Mouse (Mus musculus): Measurements from ENCODE around the gene Ttc7b. TPM values are rescaled to one million over a fixed set of nuclear protein-coding genes. Genes with fewer than 3 reads are reported as not detected.
A peak's percentile ranks its signal among the peaks of the same experiment; 100 is the strongest.

The Ttc7b gene
- polyA plus RNA-seq, 1 experiment from 2014 or later, result 4.0 TPM

DNA sequence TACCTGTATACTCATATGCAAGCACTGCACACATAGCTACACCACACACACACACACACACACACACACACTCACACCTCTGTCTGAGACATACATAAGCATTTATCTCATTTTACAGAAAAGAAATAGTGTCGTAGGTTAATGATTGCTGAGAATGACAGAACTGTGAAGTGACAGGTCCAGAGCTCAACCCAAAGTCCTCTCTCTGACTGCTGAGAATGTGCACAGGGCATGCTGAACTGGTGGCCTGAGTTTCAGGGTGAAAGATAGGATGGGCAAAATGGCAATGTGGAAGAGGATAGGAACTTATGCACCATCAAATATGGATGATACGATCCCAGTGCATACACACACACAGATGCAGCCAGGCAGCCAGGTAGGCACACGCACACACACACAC lies 120.5 kb downstream of the Ttc7b start:
- Histone ChIP-seq H3K36me3 (peaks cover 3% of the 10 kb centered on the region; the same call in 1 of the 2 replicates), H3K27me3 (replicated peaks) (no peaks in the 10 kb centered on the region), H3K4me3 (replicated peaks) (no peak overlapping the region), H3K4me2 (replicated peaks) (no peak overlapping the region), H3K9ac (no peak overlapping the region), H3K4me1 (replicated peaks) (peaks cover 14% of the 10 kb centered on the region), H3K27ac (no peak overlapping the region), H3K9me3 (no peaks in the 10 kb centered on the region)
- ATAC-seq, result peak; percentile 77
- 78% methylated on average over 3 of the region's 3 CpGs for WGBS

GRCm38 (mm10) chr12:100399126-100399727 lies 121.4 kb downstream of the Ttc7b start:
- H3K36me3 ChIP-seq, result peaks cover 3% of the 10 kb centered on the region; the same call in 1 of the 2 replicates
- H3K27me3 ChIP-seq (replicated peaks), result no peaks in the 10 kb centered on the region
- 69% methylated on average over 5 of the region's 5 CpGs for WGBS
- no peak overlapping the region for H3K9ac ChIP-seq
- no peaks in the 10 kb centered on the region for H3K9me3 ChIP-seq
- H3K4me2 ChIP-seq (replicated peaks), result no peak overlapping the region
- H3K4me1 ChIP-seq (replicated peaks), result peaks cover 14% of the 10 kb centered on the region
- no peak overlapping the region for H3K27ac ChIP-seq
- H3K4me3 ChIP-seq (replicated peaks), result no peak overlapping the region
- no peak for ATAC-seq

GRCm38 (mm10) chr12:100398268-100398943 lies 122.2 kb downstream of the Ttc7b start:
- Histone ChIP-seq H3K27ac (no peak overlapping the region), H3K4me1 (replicated peaks) (peaks cover 14% of the 10 kb centered on the region), H3K9me3 (no peaks in the 10 kb centered on the region), H3K4me3 (replicated peaks) (no peak overlapping the region), H3K4me2 (replicated peaks) (no peak overlapping the region), H3K27me3 (replicated peaks) (no peaks in the 10 kb centered on the region), H3K36me3 (peaks cover 3% of the 10 kb centered on the region; the same call in 1 of the 2 replicates), H3K9ac (no peak overlapping the region)
- 62% methylated on average over 8 of the region's 8 CpGs for WGBS
- ATAC-seq, result no peak

DNA sequence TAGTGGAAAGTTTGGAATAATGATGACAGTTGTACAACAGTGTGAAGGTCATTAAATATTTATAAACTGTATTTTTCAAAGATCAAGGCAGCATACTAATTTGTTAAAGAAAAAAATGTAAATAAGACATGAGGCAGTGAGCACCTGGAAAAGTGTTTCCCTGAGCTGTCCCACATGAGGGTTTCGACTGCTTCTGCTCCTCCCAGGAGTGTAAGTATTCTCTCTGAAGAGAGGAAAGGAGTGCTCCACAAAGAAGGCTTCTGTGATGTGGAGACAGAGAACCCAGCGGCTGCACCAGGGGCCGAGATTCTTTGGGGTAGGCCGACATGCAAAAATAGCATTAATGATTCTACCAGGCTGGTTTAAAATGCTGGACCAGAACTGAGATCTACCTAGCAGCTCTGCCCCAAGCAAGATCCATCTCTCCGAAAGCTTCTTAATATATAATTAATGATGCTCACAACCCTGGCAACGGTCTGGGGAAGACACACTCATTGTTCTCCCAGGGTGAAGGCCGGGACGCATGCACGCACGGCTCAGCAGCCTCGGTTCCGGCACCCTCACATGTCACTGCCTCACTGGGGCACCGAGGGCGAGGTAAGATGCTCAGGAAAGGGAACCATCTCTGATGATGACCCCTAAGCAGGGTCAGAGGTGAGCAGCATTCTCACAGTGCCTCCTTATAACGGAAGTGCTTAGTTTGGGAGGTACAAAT lies 123.0 kb downstream of the Ttc7b start:
- Histone ChIP-seq H3K27ac (no peak overlapping the region), H3K4me2 (replicated peaks) (no peak overlapping the region), H3K36me3 (peaks cover 3% of the 10 kb centered on the region; the same call in 1 of the 2 replicates), H3K9me3 (no peaks in the 10 kb centered on the region), H3K27me3 (replicated peaks) (no peaks in the 10 kb centered on the region), H3K9ac (no peak overlapping the region), H3K4me1 (replicated peaks) (peaks cover 14% of the 10 kb centered on the region), H3K4me3 (replicated peaks) (no peak overlapping the region)
- WGBS, result 85% methylated on average over 15 of the region's 15 CpGs
- ATAC-seq, result no peak

GRCm38 (mm10) chr12:100396806-100397205 lies 123.8 kb downstream of the Ttc7b start:
- no peak overlapping the region for H3K4me2 ChIP-seq (replicated peaks)
- H3K9me3 ChIP-seq, result no peaks in the 10 kb centered on the region
- H3K4me3 ChIP-seq (replicated peaks), result no peak overlapping the region
- peaks cover 14% of the 10 kb centered on the region for H3K4me1 ChIP-seq (replicated peaks)
- H3K36me3 ChIP-seq, result peaks cover 10% of the 10 kb centered on the region; the same call in 1 of the 2 replicates
- H3K27me3 ChIP-seq (replicated peaks), result no peaks in the 10 kb centered on the region
- 89% methylated on average over 2 of the region's 2 CpGs for WGBS
- no peak overlapping the region for H3K9ac ChIP-seq
- ATAC-seq, result no peak
- no peak overlapping the region for H3K27ac ChIP-seq

DNA sequence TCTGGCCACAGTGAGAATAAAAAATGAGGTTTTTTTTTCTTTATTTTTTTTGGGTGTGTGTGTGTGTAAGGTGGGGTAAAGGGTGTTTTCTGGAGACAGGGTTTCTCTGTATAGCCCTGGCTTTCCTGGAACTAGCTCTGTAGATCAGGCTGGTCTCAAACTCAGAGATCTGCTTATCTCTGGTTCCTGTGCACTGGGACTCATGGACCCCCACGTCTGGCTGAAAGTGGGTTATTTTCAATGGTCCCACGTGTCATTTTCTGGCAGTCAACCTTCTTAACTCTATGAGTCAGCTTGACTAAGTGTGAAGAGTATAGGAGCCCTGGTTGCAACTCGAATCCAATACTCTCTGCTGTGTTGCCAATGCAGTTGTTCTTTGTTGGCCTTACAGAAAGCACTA lies 127.1 kb downstream of the Ttc7b start:
- no peak overlapping the region for H3K4me2 ChIP-seq (replicated peaks)
- no peaks in the 10 kb centered on the region for H3K27me3 ChIP-seq (replicated peaks)
- peaks cover 9% of the 10 kb centered on the region; the same call in 1 of the 2 replicates for H3K36me3 ChIP-seq
- 85% methylated on average over 3 of the region's 3 CpGs for WGBS
- no peaks in the 10 kb centered on the region for H3K9me3 ChIP-seq
- no peak overlapping the region for H3K4me3 ChIP-seq (replicated peaks)
- H3K9ac ChIP-seq, result no peak overlapping the region
- no peak for ATAC-seq
- H3K4me1 ChIP-seq (replicated peaks), result 0 out of 2 replicates have a peak, but pooled peaks cover under 1% of the 10 kb centered on the region
- H3K27ac ChIP-seq, result no peak overlapping the region

GRCm38 (mm10) chr12:100393109-100393508 lies 127.5 kb downstream of the Ttc7b start:
- Histone ChIP-seq H3K4me2 (replicated peaks) (no peak overlapping the region), H3K9ac (no peak overlapping the region), H3K27me3 (replicated peaks) (no peaks in the 10 kb centered on the region), H3K9me3 (no peaks in the 10 kb centered on the region), H3K4me3 (replicated peaks) (no peak overlapping the region), H3K27ac (no peak overlapping the region), H3K4me1 (replicated peaks) (no peaks in the 10 kb centered on the region), H3K36me3 (peaks cover 9% of the 10 kb centered on the region; the same call in 1 of the 2 replicates)
- no peak for ATAC-seq
- WGBS, result 83% methylated on average over 3 of the region's 3 CpGs

DNA sequence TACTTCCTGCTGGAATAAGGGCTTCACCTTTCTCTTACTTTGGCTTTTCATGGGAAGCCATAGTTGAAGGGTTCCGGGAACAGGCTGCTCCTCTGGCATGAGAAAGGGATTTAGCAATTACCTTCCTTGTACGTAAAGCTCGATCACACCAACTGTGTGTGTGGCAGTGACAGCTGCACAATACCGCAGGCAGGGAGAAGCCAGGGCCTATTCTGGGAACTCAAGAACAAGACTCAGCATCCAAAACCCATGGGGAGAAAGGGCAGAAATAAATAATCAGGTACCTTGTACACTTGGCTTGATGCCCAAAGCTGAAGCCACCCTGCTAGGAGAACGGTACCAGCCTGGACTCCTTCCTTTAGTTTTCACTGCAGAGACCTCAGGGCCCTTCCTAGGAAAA lies 128.2 kb downstream of the Ttc7b start:
- Histone ChIP-seq H3K36me3 (peaks cover 9% of the 10 kb centered on the region; the same call in 1 of the 2 replicates), H3K4me3 (replicated peaks) (no peak overlapping the region), H3K9ac (no peak overlapping the region), H3K27me3 (replicated peaks) (no peaks in the 10 kb centered on the region), H3K27ac (no peak overlapping the region), H3K4me2 (replicated peaks) (no peak overlapping the region), H3K9me3 (no peaks in the 10 kb centered on the region), H3K4me1 (replicated peaks) (no peaks in the 10 kb centered on the region)
- 83% methylated on average over 5 of the region's 5 CpGs for WGBS
- no peak for ATAC-seq

GRCm38 (mm10) chr12:100391890-100392289 lies 128.7 kb downstream of the Ttc7b start:
- no peak overlapping the region for H3K9ac ChIP-seq
- no peak for ATAC-seq
- no peak overlapping the region for H3K27ac ChIP-seq
- no peaks in the 10 kb centered on the region for H3K27me3 ChIP-seq (replicated peaks)
- H3K36me3 ChIP-seq, result peaks cover 9% of the 10 kb centered on the region; the same call in 1 of the 2 replicates
- H3K4me3 ChIP-seq (replicated peaks), result no peak overlapping the region
- H3K4me2 ChIP-seq (replicated peaks), result no peak overlapping the region
- H3K9me3 ChIP-seq, result no peaks in the 10 kb centered on the region
- H3K4me1 ChIP-seq (replicated peaks), result no peaks in the 10 kb centered on the region
- WGBS, result 89% methylated on average over 9 of the region's 9 CpGs

DNA sequence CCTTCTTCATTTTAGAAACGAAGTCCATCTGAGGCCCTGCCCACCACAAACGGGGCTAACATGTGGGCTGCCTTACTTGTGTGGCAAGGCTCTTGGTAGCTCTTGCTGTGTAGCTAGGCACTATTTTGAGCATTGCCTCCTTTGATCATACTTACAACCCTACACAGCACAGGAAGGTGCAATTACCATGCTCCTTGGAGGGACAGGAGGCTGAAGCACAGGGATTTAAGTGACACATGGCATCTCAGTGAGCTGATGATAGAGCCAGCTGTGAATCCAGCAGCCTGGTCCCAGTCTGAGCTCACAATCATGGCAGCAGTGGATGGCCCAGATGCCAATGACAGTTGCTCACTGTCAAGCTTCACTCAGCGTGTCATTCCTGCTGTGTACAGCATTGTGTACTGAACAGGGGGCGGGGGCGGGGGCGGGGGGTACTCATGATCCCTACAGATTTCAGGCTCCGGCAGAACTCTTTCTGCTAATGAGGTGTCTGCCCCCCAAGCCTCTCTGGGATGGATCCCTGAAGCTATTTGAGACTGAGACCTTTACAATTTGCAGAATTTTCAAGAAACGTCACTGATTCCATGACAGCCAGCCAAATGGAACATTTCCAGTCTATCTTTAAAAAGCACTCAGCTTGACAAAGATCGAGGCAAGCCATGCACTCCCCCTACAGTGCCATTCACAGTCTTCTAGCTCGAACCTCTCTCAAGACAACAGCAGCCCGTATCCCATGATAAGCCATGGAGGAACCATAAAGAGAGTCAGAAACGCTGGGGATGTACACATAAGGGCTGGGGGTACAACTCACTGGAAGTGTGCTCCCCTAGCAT lies 130.5 kb downstream of the Ttc7b start:
- Histone ChIP-seq H3K4me1 (replicated peaks) (no peaks in the 10 kb centered on the region), H3K27me3 (replicated peaks) (no peaks in the 10 kb centered on the region), H3K4me2 (replicated peaks) (no peak overlapping the region), H3K27ac (no peak overlapping the region), H3K4me3 (replicated peaks) (no peak overlapping the region), H3K9me3 (no peaks in the 10 kb centered on the region), H3K36me3 (peaks cover 13% of the 10 kb centered on the region; the same call in 1 of the 2 replicates), H3K9ac (no peak overlapping the region)
- WGBS, result 88% methylated on average over 12 of the region's 12 CpGs
- no peak for ATAC-seq

DNA sequence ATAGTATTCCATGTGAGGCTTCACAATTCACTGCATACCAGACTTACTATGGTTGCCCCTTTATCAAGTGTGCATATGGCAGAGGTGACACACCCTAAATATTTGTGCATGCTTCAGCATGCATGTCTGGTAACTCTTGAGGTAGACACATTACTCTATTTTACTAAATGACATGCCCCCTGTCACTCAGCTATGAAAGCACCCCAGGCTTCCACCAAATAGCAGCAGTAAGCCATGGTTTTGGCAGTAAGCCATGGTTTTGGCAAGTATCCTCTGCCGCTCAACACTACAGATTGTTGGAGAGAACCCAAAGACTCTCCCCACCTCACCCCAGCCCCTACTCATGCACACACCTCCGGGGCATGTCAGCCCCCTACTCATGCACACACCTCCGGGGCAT lies 134.4 kb downstream of the Ttc7b start:
- Histone ChIP-seq H3K4me2 (replicated peaks) (no peak overlapping the region), H3K9me3 (no peaks in the 10 kb centered on the region), H3K4me3 (replicated peaks) (no peak overlapping the region), H3K27ac (no peak overlapping the region), H3K36me3 (peaks cover 11% of the 10 kb centered on the region; the same call in 1 of the 2 replicates), H3K27me3 (replicated peaks) (no peaks in the 10 kb centered on the region), H3K4me1 (replicated peaks) (no peaks in the 10 kb centered on the region), H3K9ac (no peak overlapping the region)
- 65% methylated on average over 3 of the region's 3 CpGs for WGBS
- no peak for ATAC-seq

GRCm38 (mm10) chr12:100382526-100382925 lies 138.1 kb downstream of the Ttc7b start:
- no peak overlapping the region for H3K4me3 ChIP-seq (replicated peaks)
- no peak overlapping the region for H3K27ac ChIP-seq
- no peaks in the 10 kb centered on the region for H3K27me3 ChIP-seq (replicated peaks)
- no peaks in the 10 kb centered on the region for H3K4me1 ChIP-seq (replicated peaks)
- H3K4me2 ChIP-seq (replicated peaks), result no peak overlapping the region
- H3K9me3 ChIP-seq, result no peaks in the 10 kb centered on the region
- ATAC-seq, result no peak
- H3K36me3 ChIP-seq, result peaks cover 11% of the 10 kb centered on the region; the same call in 1 of the 2 replicates
- H3K9ac ChIP-seq, result no peak overlapping the region

All from intestine, embryonic 15.5 days (tissue).